Mouse (Mus musculus): ENCODE results near the gene Rab4b.

Gene Rab4b

DNA sequence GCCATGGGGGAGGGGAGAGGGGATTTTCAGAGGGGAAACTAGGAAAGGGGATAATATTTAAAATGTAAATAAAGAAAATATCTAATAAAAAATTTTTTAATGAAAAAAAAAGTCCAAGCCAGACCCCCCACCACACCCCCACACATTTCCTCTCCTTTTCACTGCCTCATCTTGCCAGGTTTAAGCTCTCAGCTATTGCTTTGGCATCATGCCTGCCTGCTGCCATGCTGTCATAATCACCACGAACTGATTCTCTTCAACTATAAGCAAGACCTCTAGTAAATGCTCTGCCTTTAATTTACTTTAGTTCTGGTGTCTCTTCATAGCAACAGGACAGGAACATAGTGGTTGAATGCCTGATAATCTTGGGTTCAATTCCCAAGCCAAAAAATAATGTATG, 3.8 kb upstream of the Rab4b start:
- DNase-seq (ENCODE audit: low spot score) = no peak

DNA sequence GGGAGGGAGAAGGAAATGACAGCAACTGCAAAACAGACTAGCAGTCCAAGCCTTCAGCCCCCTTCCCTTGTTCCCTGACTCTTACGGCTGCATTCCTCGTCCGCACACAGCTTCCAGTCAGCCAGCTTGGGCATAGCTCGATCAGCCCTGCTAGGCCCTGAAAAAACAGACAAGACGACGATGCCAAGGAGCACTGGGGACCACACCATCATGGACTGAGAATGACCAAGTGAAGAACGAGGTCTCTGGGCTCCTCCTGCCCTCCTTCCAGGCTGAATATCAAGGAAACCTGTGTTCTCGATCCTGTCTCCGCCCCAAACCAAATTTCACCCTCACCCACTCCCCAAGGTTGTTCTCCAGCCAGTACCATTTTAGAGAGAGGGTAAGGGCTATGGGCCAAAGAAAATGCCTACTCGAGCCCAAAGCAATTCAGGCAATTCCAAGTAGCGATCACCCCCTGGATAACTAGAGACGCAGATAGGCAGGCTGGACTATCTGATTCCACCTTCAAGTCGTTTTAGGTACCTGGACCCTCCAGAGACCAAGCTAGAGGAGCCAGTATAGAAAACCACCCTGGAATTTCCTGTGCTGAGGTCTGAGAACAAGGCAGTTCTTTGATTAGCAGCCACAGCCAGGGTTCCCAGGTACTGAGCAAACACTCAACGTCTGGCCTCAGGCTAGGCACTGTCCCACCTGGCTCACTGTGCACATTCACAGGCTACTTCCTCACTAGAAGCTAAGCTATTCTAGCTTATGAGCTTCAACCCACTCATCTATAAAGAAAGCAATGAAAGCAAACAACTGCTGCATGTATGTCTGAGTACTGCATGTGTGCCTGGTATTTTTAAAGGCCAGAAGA, 2.4 kb upstream of the Rab4b start, which contains the start of the genes Gm21983 and Mia:
Gene Gm21983 (minus strand): TSS at position 250 of the 859 bp plus-strand sequence.
Gene Mia (minus strand): TSS at position 321 of the 859 bp plus-strand sequence.
- DNase-seq (ENCODE audit: low spot score) = no peak

DNA sequence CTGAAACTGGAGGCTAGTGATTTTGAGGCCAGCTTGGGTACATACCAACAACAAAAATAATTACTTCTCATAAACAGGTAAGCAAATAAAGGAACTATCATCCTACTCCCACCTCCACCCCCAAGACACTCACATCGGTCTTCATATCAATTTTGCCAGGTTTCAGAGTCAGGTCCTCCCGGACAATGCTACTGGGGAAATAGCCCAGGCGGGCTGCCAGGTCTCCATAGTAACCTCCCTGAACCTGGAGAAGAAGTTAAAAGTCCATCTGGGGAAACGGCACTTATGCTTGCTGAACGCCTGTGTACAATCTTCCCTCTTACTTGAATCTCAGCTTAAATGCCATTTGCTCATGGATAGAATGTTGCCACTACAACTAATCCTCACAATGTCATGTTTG, 1.3 kb upstream of the Rab4b start:
- DNase-seq (ENCODE audit: low spot score) = no peak

DNA sequence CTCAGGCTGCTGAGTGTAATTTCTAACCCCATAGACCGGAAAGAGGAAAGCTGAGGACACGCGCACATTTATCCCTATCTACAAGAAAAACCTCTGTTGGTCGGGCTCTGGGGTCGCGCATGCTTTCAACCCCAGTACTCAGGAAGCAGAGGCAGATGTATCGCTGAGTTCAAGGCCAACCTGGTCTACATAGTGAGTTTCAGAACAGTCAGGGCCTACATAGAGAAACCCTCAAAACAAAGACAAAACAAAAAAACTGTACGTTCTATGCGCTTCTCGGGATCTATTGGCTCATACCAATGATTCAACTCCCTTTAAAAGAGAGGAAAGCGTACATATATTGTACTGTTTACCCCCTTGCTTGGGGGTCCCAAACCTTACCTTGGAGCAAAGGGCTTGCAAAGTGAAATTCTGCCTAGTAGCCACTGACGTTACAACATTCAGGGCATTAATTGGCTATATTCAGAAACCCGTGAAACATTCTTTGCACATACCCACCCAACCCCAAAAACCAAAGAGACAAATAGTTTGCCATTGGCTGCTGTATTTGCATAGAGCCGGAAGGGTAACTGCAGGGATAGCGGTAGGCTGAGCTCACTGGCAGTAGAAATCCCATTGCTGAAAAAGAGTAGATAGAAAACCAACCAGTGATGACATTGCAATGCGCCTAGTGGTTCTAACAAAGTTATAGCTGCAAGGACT, 672 bp upstream of the Rab4b start:
- DNase-seq (ENCODE audit: low spot score) = no peak

DNA sequence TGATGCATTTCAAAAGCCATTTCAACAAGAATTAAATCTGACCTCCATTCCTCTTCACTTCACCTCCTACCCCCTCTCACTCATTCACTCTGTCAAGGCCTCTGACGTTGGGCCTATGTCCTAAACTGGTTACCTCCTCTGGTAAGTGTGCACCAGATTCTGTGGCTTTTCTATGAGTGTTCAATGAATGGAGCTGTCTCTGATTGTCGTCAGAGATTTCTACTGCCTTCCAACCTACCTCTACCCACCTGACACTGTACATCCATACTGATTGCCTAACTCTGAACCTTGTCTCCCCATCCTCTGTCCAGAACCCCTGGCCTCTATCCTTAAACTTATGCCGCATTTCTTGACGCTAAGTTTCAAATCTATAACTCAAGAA, 763 bp downstream of the Rab4b start:
- no peak for DNase-seq (ENCODE audit: low spot score)

DNA sequence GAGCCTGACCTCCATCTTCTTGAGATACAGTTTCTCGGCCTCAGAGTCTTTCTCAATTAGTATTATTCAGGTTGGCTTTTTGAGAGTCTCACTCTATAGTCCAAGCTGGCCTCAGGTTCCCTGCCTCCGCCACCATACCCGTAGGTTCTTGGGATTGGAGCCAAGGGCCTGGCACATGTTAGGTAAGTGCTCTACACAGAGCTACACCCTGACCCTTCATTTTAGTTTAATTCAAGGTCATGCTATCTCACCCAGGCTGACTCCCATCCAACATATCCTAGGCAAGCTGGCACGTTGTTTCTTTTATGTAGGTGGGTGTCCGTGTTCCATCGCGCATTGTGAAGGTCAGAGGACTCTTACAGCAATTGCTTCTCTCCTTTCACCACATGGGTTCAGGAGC, 3.8 kb downstream of the Rab4b start:
- no peak for DNase-seq (ENCODE audit: low spot score)

DNA sequence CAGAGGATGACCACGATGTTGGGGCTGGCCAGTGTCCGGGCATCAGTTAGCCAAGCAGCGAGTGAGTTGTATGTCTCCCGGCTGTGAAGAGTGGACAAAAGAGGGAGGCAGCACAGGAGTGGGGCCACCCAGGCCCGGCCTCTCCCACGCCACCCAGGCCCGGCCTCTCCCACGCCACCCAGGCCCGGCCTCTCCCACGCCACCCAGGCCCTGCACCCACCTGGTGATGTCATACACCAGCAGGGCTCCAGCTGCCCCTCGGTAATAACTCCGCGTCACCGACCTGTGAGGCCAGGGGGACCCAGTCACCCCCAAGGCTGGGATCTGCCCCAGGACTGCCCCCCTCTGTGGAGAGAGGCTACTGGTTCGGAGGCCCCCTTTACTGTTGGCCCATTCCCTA, 4.2 kb downstream of the Rab4b start:
- no peak for DNase-seq (ENCODE audit: low spot score)

DNA sequence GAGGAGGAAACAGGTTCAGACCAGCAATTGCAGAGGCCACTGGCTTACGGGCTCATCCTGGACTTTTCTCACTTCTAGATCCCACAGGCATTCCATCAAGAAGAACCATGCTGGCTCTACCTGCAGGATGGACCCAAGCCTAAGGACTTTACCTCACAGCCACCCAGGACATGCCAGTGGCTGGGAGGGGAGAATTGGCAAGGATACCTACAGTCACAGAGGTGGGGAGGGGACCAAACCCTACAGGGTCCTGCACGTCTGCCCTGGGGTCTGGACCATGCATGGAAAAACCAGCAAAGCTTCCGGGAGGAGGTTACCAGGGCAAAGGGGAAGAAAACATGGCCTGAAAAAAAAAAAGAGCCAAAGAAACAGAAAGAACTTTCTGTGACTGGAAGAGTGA, 7.7 kb downstream of the Rab4b start:
- no peak for DNase-seq (ENCODE audit: low spot score)

DNA sequence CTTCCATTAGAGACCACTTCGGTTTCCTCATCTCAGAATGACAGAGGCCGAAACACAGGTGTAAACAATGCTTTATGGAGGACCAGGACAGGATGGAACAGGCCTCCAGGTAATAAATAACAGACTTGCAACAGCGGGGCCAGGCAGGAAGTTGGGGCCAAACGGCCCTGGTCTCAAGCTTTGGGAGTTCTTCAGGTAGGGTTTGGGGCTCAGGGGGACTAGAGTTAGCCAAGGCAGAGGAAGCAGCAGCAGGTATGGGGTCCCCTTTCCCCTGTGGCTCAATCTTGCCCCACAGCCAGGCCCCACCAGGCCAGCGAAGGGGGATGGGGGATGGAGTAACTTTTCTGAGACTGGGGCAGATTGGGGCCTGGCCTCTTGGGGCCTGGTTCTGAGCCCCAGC, 10.3 kb downstream of the Rab4b start:
- no peak for DNase-seq (ENCODE audit: low spot score)

DNA sequence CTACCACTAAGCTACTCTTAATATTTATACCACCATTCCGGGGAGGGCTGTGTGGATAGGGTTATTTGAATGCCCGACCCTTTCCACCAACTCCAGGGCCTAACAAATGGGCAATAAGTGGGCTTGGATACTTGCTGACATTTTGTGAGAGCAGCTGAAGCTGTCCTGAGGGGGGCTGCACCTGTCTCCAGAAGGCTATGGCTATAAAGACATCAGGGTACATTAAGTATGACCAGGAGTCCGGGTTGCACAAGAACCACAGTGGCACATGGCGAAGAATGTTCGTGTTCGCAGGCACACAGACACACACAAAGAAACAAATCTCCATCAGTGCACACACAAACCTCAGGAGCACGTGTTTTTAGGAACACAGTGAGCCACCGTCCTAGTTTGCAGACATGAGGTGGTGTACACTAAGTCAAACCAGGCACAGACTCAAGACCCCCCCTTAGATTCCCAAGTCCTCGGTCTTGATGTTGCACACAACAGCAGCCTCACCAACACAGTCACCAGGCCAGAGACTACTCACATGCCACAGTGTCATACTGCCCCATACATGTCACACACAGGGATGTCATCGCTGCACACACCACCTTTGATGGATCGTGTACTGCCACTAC, 11.1 kb downstream of the Rab4b start:
- DNase-seq (ENCODE audit: low spot score) = no peak

DNA sequence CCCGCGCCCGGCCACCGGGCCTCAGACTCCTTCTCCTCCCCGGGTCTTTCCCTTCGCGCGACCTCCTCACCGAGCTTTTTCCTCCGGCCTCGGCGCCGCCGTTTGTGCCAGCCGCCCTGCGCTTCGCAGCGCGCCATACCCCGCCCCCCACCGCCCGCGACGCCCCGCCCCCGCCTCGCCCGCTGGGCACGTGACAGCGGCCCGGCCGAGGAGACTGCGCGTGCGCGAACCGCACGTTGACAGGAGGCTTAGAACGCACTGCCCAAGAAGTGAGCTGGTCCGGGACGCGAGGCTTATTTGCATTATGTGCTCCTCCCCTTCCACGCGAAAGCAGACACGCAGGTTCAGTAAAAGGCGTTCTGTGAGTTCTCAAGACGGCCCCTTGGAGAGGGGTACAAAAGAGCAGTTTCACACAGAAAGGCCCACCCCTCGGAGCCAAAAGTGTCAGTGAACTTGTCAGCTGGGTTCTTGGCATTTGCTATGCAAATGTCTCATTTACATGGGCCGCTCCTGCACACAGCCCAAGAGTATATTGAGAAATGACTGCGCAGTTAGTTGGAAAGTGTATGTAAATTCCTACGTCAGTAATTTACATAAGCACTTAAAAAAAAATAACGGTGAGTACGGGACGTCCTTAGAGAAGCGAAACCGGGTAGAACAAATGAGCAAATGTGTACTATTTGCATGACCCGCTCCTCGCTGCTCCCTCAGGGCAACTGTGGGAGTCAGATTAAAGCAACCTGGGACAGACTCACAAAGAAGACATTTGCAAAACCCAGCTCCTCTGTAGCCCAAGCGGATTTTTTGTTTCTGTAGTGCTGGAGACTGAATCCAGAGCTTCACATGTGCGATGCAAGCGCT, 11.9 kb downstream of the Rab4b start, which contains the start of gene Egln2:
Gene Egln2 (minus strand): TSS at position 189 of the 861 bp plus-strand sequence.
- DNase-seq (ENCODE audit: low spot score) = peak; percentile 92

DNA sequence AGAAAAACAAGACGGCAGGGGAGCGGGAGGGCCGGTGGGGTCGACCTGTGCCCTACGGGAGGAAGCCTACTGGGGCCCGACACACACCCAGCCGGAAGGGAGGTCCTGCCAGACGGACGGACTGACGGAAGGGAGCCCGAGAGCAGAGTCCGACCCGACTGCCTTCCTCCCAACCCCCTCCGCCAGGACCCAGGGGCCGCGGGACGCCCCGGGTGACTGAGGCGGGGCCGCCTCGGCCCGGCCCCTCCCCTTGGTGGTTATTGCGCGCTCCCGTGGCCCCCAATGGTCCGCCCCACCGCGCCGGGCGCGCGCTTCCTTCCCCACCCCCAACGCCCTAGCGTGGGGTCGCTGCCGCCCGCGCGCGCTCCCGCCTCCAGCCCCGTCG, 12.5 kb downstream of the Rab4b start:
- peak; percentile 79 for DNase-seq (ENCODE audit: low spot score)

DNA sequence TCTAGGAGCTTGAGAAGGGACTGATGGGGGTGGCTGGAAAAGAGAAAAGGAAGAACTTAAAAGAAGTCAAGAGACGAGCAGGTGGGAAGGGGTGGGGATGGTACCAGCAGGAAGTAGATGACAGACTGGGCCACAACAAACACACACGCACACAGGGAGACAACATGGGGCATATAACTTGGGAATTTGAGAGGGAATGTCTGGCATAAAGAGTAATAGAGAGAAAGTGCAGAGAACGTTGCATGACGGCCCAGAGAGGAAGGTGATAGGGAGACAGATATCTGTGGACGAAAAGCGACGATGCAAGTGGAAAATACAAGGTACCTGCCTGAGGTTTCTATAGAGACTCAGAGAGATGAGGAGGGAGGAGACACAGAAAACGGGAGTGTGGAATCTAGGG, 13.0 kb downstream of the Rab4b start:
- DNase-seq (ENCODE audit: low spot score) = no peak

DNA sequence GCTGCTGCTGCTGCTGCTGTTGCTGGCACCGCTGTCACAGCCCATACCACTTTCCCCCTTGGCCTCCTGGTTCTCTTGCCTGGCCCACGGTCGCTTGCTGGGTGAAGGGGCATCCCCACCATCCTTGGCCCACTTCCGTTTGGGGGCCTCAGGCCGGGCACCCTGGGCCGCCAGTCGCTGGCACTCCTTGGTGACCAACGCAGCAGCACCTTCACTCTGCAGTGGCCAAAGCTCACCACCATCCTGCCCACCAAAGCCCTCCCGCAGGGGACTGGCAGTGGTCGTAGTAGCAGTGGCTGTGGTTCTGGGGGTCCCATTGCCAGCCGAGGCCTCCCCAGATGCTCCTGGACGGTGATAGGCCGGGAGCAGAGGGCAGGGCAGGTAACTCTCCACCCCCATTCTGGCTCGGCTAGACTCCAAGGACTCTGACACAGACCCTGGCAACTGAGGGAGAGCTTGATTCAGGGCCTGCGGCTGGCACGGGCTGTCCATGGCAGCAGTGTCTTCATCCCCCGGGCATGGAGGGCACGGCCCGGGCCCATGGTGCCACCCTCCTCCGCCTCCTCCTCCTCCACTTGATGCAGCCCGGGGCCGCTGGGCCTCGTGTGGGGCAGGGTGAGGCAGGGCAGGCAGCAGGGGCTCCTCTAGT, 13.6 kb downstream of the Rab4b start:
- peak; percentile 45 for DNase-seq (ENCODE audit: low spot score)

DNA sequence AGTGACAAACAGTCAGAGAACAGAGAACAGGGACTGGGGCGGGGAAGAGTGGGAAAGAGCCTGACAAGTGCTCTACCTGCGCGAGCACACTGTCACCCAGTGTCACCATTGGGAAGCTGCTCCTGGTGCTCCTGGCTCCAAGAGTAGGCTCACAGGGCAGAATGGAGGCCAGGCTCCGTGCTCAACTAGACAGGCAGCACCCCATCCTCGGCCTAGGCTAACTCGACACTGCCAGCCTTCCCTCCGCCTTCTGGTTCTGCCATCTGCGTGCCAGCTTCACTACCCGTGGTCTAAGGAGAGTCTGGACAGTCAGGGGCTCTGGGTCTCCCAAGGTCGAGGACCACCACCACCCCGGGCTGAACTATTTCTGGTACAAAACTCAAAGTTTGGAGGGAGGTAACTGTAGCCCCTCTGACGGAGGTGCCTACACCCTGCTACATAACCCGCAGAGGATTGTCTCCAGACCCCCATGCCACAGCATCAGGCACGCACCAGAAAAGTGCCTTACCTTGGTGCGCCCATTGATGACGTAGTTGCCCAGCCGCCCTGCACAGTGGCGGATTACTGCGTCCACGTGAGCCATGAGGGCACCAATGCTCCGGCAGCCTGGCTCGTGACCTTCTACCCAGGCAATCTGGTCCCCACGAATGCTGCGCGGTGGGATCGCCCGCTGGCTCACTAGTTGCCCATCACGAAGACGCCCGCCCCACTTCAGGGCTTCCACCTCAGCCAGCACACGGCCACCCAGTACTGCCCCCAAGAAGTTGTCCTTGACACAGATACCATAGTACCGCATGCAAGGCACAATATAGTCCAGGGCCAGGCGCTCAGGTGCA, 14.4 kb downstream of the Rab4b start:
- DNase-seq (ENCODE audit: low spot score) = no peak

DNA sequence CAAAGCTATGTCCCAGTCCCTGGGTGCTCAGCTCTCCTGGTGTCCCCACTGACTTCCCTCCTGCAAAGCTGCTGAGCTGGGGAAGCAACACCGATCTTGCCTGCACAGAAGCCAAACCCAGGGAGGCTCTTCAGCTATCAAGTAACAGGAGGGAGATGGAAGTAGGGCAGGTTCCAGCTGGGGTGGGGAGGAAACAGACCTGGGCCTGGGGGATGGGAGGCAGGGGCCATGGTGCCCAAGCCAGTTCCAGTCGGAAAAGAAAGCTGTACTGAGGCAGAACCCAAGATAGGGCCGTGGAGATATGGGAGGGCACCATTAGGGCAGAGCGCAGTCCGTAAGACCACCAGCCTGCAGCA, 15.3 kb downstream of the Rab4b start:
- DNase-seq (ENCODE audit: low spot score) = no peak

DNA sequence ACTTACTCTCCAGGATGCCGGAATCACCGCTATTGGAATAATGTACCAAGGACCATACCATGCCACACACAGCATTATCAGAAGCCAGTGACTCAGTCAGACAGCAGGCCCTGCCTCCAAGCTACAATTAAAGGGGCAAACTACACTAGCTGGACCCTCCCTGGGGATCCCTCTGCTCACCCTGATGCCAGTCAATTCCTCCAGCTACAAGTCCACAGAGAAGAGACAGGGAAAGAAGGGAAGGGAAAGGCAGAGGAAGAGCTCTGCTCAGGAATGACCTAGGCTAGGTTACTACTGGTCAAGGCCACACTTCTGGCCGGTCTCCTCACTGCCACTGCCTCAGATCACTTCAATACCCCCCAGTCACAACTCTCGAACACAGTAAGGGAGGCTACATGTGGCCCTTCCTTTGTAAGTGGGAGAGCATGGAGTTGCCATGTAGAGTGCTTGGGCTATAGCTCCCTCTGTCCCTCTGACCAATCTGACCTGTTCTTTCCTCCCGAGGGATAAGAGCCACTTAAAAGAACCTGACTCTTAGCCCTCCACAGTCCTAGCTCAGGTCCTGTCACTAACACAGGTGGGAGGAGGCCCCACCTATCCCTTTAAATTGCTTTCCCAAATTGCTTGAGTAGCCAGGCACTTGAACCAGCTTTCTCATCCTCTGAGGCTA, 15.8 kb downstream of the Rab4b start:
- DNase-seq (ENCODE audit: low spot score) = no peak

DNA sequence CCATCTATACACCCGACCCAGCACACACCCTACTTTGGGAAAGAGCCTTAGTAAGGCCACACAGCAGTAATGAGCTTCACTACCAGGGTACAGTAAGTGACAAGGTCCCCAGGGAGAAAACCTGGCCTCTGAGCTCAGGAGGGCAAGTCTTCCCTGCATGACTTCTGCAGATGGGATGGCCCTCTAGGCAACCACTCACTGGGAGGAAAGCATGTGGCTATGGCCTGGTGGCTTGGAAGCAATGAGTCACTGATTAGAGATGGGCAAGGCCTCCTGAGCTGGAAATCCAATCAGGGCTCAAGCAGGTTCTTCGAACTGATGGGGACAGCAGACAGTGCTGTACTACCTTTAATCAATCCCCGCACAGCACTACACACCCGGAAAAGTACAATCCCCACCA, 17.0 kb downstream of the Rab4b start:
- DNase-seq (ENCODE audit: low spot score) = no peak

DNA sequence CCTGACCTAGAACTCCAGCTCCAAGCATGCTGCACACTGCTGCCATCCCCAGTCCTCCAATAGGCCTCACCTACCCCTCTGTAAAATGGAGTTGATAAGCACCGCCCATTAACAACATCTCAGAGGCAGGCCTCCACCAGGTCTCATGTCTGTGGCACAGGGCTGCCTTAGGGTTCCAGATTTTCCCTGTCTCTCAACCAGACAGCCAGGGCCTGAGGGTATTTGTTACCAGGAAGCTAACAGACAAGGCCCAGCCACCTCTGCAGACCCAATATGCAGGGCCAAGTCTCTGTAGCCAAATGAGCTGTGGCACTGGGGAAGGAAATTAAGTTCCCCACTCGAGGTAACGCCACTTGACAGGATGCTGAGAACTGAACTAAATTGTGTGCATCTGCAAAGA, 17.8 kb downstream of the Rab4b start:
- DNase-seq (ENCODE audit: low spot score) = no peak

DNA sequence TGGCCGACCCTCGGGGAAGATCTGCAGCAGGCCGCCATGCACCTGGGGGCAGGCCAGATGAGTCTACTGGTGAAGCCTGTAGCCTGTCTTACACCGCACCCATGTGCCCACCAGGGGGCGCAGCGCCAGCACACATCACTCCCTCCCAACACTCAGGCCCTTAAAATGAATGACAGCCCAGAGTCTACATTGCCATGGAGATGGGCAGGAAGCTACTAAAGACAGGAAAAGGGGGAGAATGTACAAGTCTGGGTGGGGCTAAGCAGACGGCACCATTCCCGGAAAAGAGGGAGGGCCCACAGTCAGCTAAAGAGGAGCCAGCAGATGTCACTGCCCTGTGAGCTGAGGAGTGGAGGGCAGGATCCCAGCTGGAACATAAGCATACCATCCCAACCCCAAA, 18.8 kb downstream of the Rab4b start:
- DNase-seq (ENCODE audit: low spot score) = peak; percentile 69

All from ovary, adult 18-20 months (tissue).